Mouse (Mus musculus) stomach, embryonic 16.5 days (tissue): ENCODE measurements at regions not wholly inside any gene's neighbourhood (a gene's known extent, or its start where the extent isn't known, plus 50 kb on each side); places are given as distances from the start of the nearest gene placed in this dataset.

Source experiments
- ATAC-seq: fragments of 200-750 bp; cut with Nextera tagmentation; 2 replicates; pipeline ENCODE4 v1.8.0; 2017; ENCODE audit warnings: moderate number of reproducible peaks, moderate TSS enrichment; ENCODE audit not compliant: insufficient read depth, low FRiP score
- H3K27ac ChIP-seq: fragments of 300-500 bp; sonication (generic); 2 replicates; pipeline ENCODE4 v1.5.1; 2014; ENCODE audit warnings: low read length
- H3K27me3 ChIP-seq: fragments of 300-500 bp; sonication (generic); 2 replicates; pipeline ENCODE4 v1.6.1; 2014; ENCODE audit warnings: low read length, control low read depth, mixed read lengths; ENCODE audit not compliant: control insufficient read depth, insufficient read depth
- H3K36me3 ChIP-seq: fragments of 300-500 bp; sonication (generic); 2 replicates; pipeline ENCODE4 v1.6.1; 2014; ENCODE audit warnings: low read length; ENCODE audit not compliant: control insufficient read depth, insufficient read depth
- H3K4me1 ChIP-seq: fragments of 300-500 bp; sonication (generic); 2 replicates; pipeline ENCODE4 v1.6.1; 2014; ENCODE audit warnings: low read length, control low read depth, mixed read lengths; ENCODE audit not compliant: control insufficient read depth, insufficient read depth
- H3K4me2 ChIP-seq: fragments of 300-500 bp; sonication (generic); 2 replicates; pipeline ENCODE4 v1.6.1; 2014; ENCODE audit warnings: low read depth, low read length, mixed read lengths
- H3K4me3 ChIP-seq: fragments of 300-500 bp; sonication (generic); replicated peaks from 2 replicates; pipeline ENCODE4 v1.5.1; 2014; ENCODE audit warnings: mild to moderate bottlenecking, low read length
- H3K9ac ChIP-seq: fragments of 300-500 bp; sonication (generic); 2 replicates; pipeline ENCODE4 v1.6.1; 2014; ENCODE audit warnings: low read length
- H3K9me3 ChIP-seq: fragments of 300-500 bp; sonication (generic); replicated peaks from 2 replicates; pipeline ENCODE4 v1.6.1; 2016; ENCODE audit warnings: low read length, control low read depth; ENCODE audit not compliant: control insufficient read depth
- WGBS: fragments of 180-500 bp; shearing (Covaris S2); extraction: QIAGEN DNeasy Blood & Tissue Kit; methylation state at CpG from one replicate; pipeline ENCODE4 v1.1.7; 2014; 5-methylcytosine and 5-hydroxymethylcytosine counted together

- Histone ChIP-seq H3K4me1 (no peaks in the 10 kb centered on the region), H3K9me3 (no peaks in the 10 kb centered on the region), H3K27me3 (no peaks in the 10 kb centered on the region), H3K27ac (no peak overlapping the region), H3K9ac (no peak overlapping the region), H3K4me2 (no peak overlapping the region), H3K36me3 (no peaks in the 10 kb centered on the region), H3K4me3 (no peak overlapping the region)
- WGBS, result 89% methylated on average over 5 of the region's 5 CpGs
- ATAC-seq, result no peak
Observed at GRCm38 (mm10) chr13:97705926-97706325, 54.5 kb downstream of the Gm10260 start.

GRCm38 (mm10) chr13:97704541-97704940 lies 55.9 kb downstream of the Gm10260 start:
- Histone ChIP-seq H3K9me3 (no peaks in the 10 kb centered on the region), H3K4me1 (no peaks in the 10 kb centered on the region), H3K36me3 (no peaks in the 10 kb centered on the region), H3K9ac (no peak overlapping the region), H3K27me3 (no peaks in the 10 kb centered on the region), H3K27ac (no peak overlapping the region), H3K4me2 (no peak overlapping the region), H3K4me3 (no peak overlapping the region)
- 90% methylated on average over 4 of the region's 4 CpGs for WGBS
- no peak for ATAC-seq

GRCm38 (mm10) chr13:97698967-97699366 lies 61.5 kb downstream of the Gm10260 start:
- H3K9ac ChIP-seq, result no peak overlapping the region
- ATAC-seq, result no peak
- 89% methylated on average over 2 of the region's 2 CpGs for WGBS

GRCm38 (mm10) chr13:97698317-97698716 lies 62.1 kb downstream of the Gm10260 start:
- WGBS, result 65% methylated on average over 1 of the region's 1 CpGs
- Histone ChIP-seq H3K4me3 (no peak overlapping the region), H3K4me1 (no peaks in the 10 kb centered on the region), H3K27me3 (no peaks in the 10 kb centered on the region), H3K27ac (no peak overlapping the region), H3K9me3 (no peaks in the 10 kb centered on the region), H3K9ac (no peak overlapping the region), H3K36me3 (no peaks in the 10 kb centered on the region), H3K4me2 (no peak overlapping the region)
- no peak for ATAC-seq

More at GRCm38 (mm10) chr13:97698967-97699366, 61.5 kb downstream of the Gm10260 start:
- no peak overlapping the region for H3K27ac ChIP-seq
- no peak overlapping the region for H3K4me3 ChIP-seq
- no peaks in the 10 kb centered on the region for H3K27me3 ChIP-seq
- no peak overlapping the region for H3K4me2 ChIP-seq
- H3K4me1 ChIP-seq, result no peaks in the 10 kb centered on the region
- H3K36me3 ChIP-seq, result no peaks in the 10 kb centered on the region
- H3K9me3 ChIP-seq, result no peaks in the 10 kb centered on the region

- Histone ChIP-seq H3K9ac (no peak overlapping the region), H3K4me2 (no peak overlapping the region), H3K27ac (no peak overlapping the region), H3K4me3 (no peak overlapping the region), H3K27me3 (no peaks in the 10 kb centered on the region), H3K4me1 (no peaks in the 10 kb centered on the region), H3K9me3 (no peaks in the 10 kb centered on the region), H3K36me3 (no peaks in the 10 kb centered on the region)
- 79% methylated on average over 10 of the region's 10 CpGs for WGBS
- no peak for ATAC-seq
Observed at GRCm38 (mm10) chr13:97697262-97697661, 63.2 kb downstream of the Gm10260 start.

GRCm38 (mm10) chr13:97695022-97695421 lies 65.4 kb downstream of the Gm10260 start:
- H3K36me3 ChIP-seq, result no peaks in the 10 kb centered on the region
- no peaks in the 10 kb centered on the region for H3K4me1 ChIP-seq
- no peak overlapping the region for H3K27ac ChIP-seq
- H3K9me3 ChIP-seq, result no peaks in the 10 kb centered on the region
- H3K4me3 ChIP-seq, result no peak overlapping the region
- H3K27me3 ChIP-seq, result no peaks in the 10 kb centered on the region
- WGBS, result 78% methylated on average over 2 of the region's 2 CpGs
- H3K9ac ChIP-seq, result no peak overlapping the region
- no peak for ATAC-seq
- no peak overlapping the region for H3K4me2 ChIP-seq

- 72% methylated on average over 9 of the region's 9 CpGs for WGBS
- Histone ChIP-seq H3K4me1 (no peaks in the 10 kb centered on the region), H3K4me3 (no peak overlapping the region), H3K27me3 (no peaks in the 10 kb centered on the region), H3K36me3 (no peaks in the 10 kb centered on the region), H3K9ac (no peak overlapping the region), H3K27ac (no peak overlapping the region), H3K4me2 (no peak overlapping the region), H3K9me3 (no peaks in the 10 kb centered on the region)
- ATAC-seq, result no peak
Observed at GRCm38 (mm10) chr13:97694356-97694990, 66.0 kb downstream of the Gm10260 start.

- Histone ChIP-seq H3K9me3 (no peaks in the 10 kb centered on the region), H3K36me3 (no peaks in the 10 kb centered on the region), H3K4me3 (no peak overlapping the region), H3K27ac (no peak overlapping the region), H3K27me3 (no peaks in the 10 kb centered on the region), H3K4me2 (no peak overlapping the region), H3K4me1 (no peaks in the 10 kb centered on the region), H3K9ac (no peak overlapping the region)
- 57% methylated on average over 12 of the region's 12 CpGs for WGBS
- no peak for ATAC-seq
Observed at GRCm38 (mm10) chr13:97688310-97688886, 72.0 kb downstream of the Gm10260 start.

GRCm38 (mm10) chr13:97683836-97684235 lies 76.6 kb downstream of the Gm10260 start:
- Histone ChIP-seq H3K4me1 (peaks cover 6% of the 10 kb centered on the region; the same call in 1 of the 2 replicates), H3K27me3 (no peaks in the 10 kb centered on the region), H3K4me3 (no peak overlapping the region), H3K36me3 (no peaks in the 10 kb centered on the region), H3K9me3 (no peaks in the 10 kb centered on the region), H3K27ac (no peak overlapping the region), H3K4me2 (no peak overlapping the region), H3K9ac (no peak overlapping the region)
- ATAC-seq, result no peak
- WGBS, result 89% methylated on average over 6 of the region's 6 CpGs
